Mouse (Mus musculus): ENCODE results near the gene Nsun5.

The Nsun5 gene

GRCm38 (mm10) chr5:135369787-135370654 is at the start of gene Nsun5:
Gene Nsun5 (plus strand): TSS chr5:135369953.
- DNase-seq (ENCODE audit: low read depth, low spot score), result peak; percentile 98

- no peak for DNase-seq (ENCODE audit: low read depth, low spot score)
These were observed 47.6 kb upstream of the Nsun5 start for GRCm38 (mm10) chr5:135322197-135322596.

- DNase-seq (ENCODE audit: low read depth, low spot score), result no peak
These were observed 43.6 kb upstream of the Nsun5 start for GRCm38 (mm10) chr5:135326121-135326659.

- DNase-seq (ENCODE audit: low read depth, low spot score), result no peak
These were observed 40.3 kb upstream of the Nsun5 start for GRCm38 (mm10) chr5:135329471-135329870.

GRCm38 (mm10) chr5:135330201-135330600 is 39.6 kb upstream of the Nsun5 start:
- DNase-seq (ENCODE audit: low read depth, low spot score), result no peak

GRCm38 (mm10) chr5:135331161-135331560 is 38.6 kb upstream of the Nsun5 start:
- DNase-seq (ENCODE audit: low read depth, low spot score), result no peak

GRCm38 (mm10) chr5:135337575-135337974 is 32.2 kb upstream of the Nsun5 start:
- DNase-seq (ENCODE audit: low read depth, low spot score), result no peak

- no peak for DNase-seq (ENCODE audit: low read depth, low spot score)
These were observed 23.8 kb upstream of the Nsun5 start for GRCm38 (mm10) chr5:135345989-135346388.

GRCm38 (mm10) chr5:135346430-135346829 is 23.3 kb upstream of the Nsun5 start:
- DNase-seq (ENCODE audit: low read depth, low spot score), result no peak

GRCm38 (mm10) chr5:135347511-135348011 is 22.2 kb upstream of the Nsun5 start:
- DNase-seq (ENCODE audit: low read depth, low spot score), result no peak

- DNase-seq (ENCODE audit: low read depth, low spot score), result peak; percentile 73
These were observed 19.9 kb upstream of the Nsun5 start, which contains the start of gene Fkbp6 for GRCm38 (mm10) chr5:135349862-135350261. Gene Fkbp6 (minus strand): TSS chr5:135350044.

- no peak for DNase-seq (ENCODE audit: low read depth, low spot score)
These were observed 18.1 kb upstream of the Nsun5 start for GRCm38 (mm10) chr5:135351606-135352005.

- DNase-seq (ENCODE audit: low read depth, low spot score), result no peak
These were observed 16.8 kb upstream of the Nsun5 start, which contains the start of gene Trim50 for GRCm38 (mm10) chr5:135352995-135353394. Gene Trim50 (plus strand): TSS chr5:135353295.

GRCm38 (mm10) chr5:135353564-135353963 is 16.2 kb upstream of the Nsun5 start:
- DNase-seq (ENCODE audit: low read depth, low spot score), result peak; percentile 93

GRCm38 (mm10) chr5:135356090-135356489 is 13.7 kb upstream of the Nsun5 start:
- no peak for DNase-seq (ENCODE audit: low read depth, low spot score)

- DNase-seq (ENCODE audit: low read depth, low spot score), result no peak
These were observed 12.2 kb upstream of the Nsun5 start for GRCm38 (mm10) chr5:135357556-135357955.

- no peak for DNase-seq (ENCODE audit: low read depth, low spot score)
These were observed 10.0 kb upstream of the Nsun5 start for GRCm38 (mm10) chr5:135359772-135360171.

- DNase-seq (ENCODE audit: low read depth, low spot score), result no peak
These were observed 7.2 kb upstream of the Nsun5 start for GRCm38 (mm10) chr5:135362572-135362971.

GRCm38 (mm10) chr5:135363540-135363939 is 6.2 kb upstream of the Nsun5 start:
- peak; percentile 79 for DNase-seq (ENCODE audit: low read depth, low spot score)

GRCm38 (mm10) chr5:135367841-135368240 is 1.9 kb upstream of the Nsun5 start:
- no peak for DNase-seq (ENCODE audit: low read depth, low spot score)

- DNase-seq (ENCODE audit: low read depth, low spot score), result no peak
These were observed 1.4 kb upstream of the Nsun5 start for GRCm38 (mm10) chr5:135368312-135368711.

- DNase-seq (ENCODE audit: low read depth, low spot score), result peak; percentile 65
These were observed 557 bp upstream of the Nsun5 start for GRCm38 (mm10) chr5:135369196-135369595.

GRCm38 (mm10) chr5:135371195-135371594 is 1.4 kb downstream of the Nsun5 start:
- DNase-seq (ENCODE audit: low read depth, low spot score), result no peak

All from ZHBTc4 (cell line).